Mouse (Mus musculus) embryo, embryonic 10.5 days (tissue): ENCODE results near the gene Zfp273.
"Not testable (repeated sequence)": the region's sequence is repeated elsewhere in the genome, so short reads cannot be mapped to it uniquely, and the experiment has no call there.

ENCODE experiments used
- DNase-seq: peaks from one replicate; pipeline ENCODE4 v3.0.0-alpha.2; 2015; ENCODE audit warnings: low spot score

The Zfp273 gene

GRCm38 (mm10) chr13:67813710-67814660 is at the start of gene Zfp273:
TSS of gene Zfp273 (plus strand) at chr13:67813740.
- DNase-seq, result peak; percentile 90

- DNase-seq, result peak; percentile 91
Observed at GRCm38 (mm10) chr13:67779265-67780221, 34.0 kb upstream of the Zfp273 start, which contains the start of gene Zfp493. TSS of gene Zfp493 (plus strand) at chr13:67779693.

GRCm38 (mm10) chr13:67791921-67792455 is 21.6 kb upstream of the Zfp273 start:
- DNase-seq, result no peak

- no peak for DNase-seq
Observed at GRCm38 (mm10) chr13:67798618-67799017, 14.9 kb upstream of the Zfp273 start.

- DNase-seq, result not testable (repeated sequence)
Observed at GRCm38 (mm10) chr13:67799151-67799550, 14.4 kb upstream of the Zfp273 start.

- DNase-seq, result no peak
Observed at GRCm38 (mm10) chr13:67811651-67812210, 1.8 kb upstream of the Zfp273 start.

- DNase-seq, result no peak
Observed at GRCm38 (mm10) chr13:67812961-67813709, 405 bp upstream of the Zfp273 start.

- no peak for DNase-seq
Observed at GRCm38 (mm10) chr13:67818636-67819035, 5.1 kb downstream of the Zfp273 start.

- DNase-seq, result peak; percentile 89
Observed at GRCm38 (mm10) chr13:67830911-67831336, 17.4 kb downstream of the Zfp273 start, which contains the start of gene Gm10037. TSS of gene Gm10037 (plus strand) at chr13:67831106.

GRCm38 (mm10) chr13:67833137-67833536 is 19.6 kb downstream of the Zfp273 start:
- not testable (repeated sequence) for DNase-seq

- no peak for DNase-seq
Observed at GRCm38 (mm10) chr13:67843775-67844118, 30.2 kb downstream of the Zfp273 start.

- peak; percentile 86 for DNase-seq
Observed at GRCm38 (mm10) chr13:67844119-67844852, 30.7 kb downstream of the Zfp273 start.

- DNase-seq, result no peak
Observed at GRCm38 (mm10) chr13:67844853-67845194, 31.3 kb downstream of the Zfp273 start.

- no peak for DNase-seq
Observed at GRCm38 (mm10) chr13:67850361-67850760, 36.8 kb downstream of the Zfp273 start.

- no peak for DNase-seq
Observed at GRCm38 (mm10) chr13:67853130-67853529, 39.6 kb downstream of the Zfp273 start.

- no peak for DNase-seq
Observed at GRCm38 (mm10) chr13:67853983-67854382, 40.4 kb downstream of the Zfp273 start.

GRCm38 (mm10) chr13:67857317-67857716 is 43.8 kb downstream of the Zfp273 start:
- no peak for DNase-seq

GRCm38 (mm10) chr13:67862508-67862907 is 49.0 kb downstream of the Zfp273 start:
- DNase-seq, result peak; percentile 6

- no peak for DNase-seq
Observed at GRCm38 (mm10) chr13:67863026-67863425, 49.5 kb downstream of the Zfp273 start, which contains the start of gene BC048507. TSS of gene BC048507 (plus strand) at chr13:67863326.

GRCm38 (mm10) chr13:67864764-67865350 is 51.3 kb downstream of the Zfp273 start:
- DNase-seq, result peak; percentile 31
